Mouse (Mus musculus) kidney, embryonic 15.5 days (tissue): Measurements from ENCODE around the gene Oas1d. TPM values are rescaled to one million over a fixed set of nuclear protein-coding genes. Genes with fewer than 3 reads are reported as not detected.
A peak's percentile ranks its signal among the peaks of the same experiment; 100 is the strongest.
"Not testable (repeated sequence)": the region's sequence is repeated elsewhere in the genome, so short reads cannot be mapped to it uniquely, and the experiment has no call there.

Experiments used
- ATAC-seq: fragments of 200-750 bp; cut with Nextera tagmentation; replicated peaks from 2 replicates; pipeline ENCODE4 v1.8.0; 2017; ENCODE audit warnings: moderate TSS enrichment; ENCODE audit not compliant: low FRiP score
- H3K27ac ChIP-seq: fragments of 300-500 bp; sonication (generic); 2 replicates; pipeline ENCODE4 v1.5.1; 2015; ENCODE audit warnings: mild to moderate bottlenecking, inconsistent platforms
- H3K27me3 ChIP-seq: fragments of 300-500 bp; sonication (generic); 2 replicates; pipeline ENCODE4 v1.6.1; 2015; ENCODE audit warnings: inconsistent platforms
- H3K36me3 ChIP-seq: fragments of 300-500 bp; sonication (generic); 2 replicates; pipeline ENCODE4 v1.6.1; 2015; ENCODE audit warnings: inconsistent platforms
- H3K4me1 ChIP-seq: fragments of 300-500 bp; sonication (generic); 2 replicates; pipeline ENCODE4 v1.6.1; 2015; ENCODE audit warnings: inconsistent platforms
- H3K4me2 ChIP-seq: fragments of 300-500 bp; sonication (generic); 2 replicates; pipeline ENCODE4 v1.6.1; 2015; ENCODE audit warnings: moderate library complexity, mild to moderate bottlenecking, inconsistent platforms
- H3K4me3 ChIP-seq: fragments of 300-500 bp; sonication (generic); replicated peaks from 2 replicates; pipeline ENCODE4 v1.5.1; 2015; ENCODE audit warnings: mild to moderate bottlenecking, inconsistent platforms
- H3K9ac ChIP-seq: fragments of 300-500 bp; sonication (generic); 2 replicates; pipeline ENCODE4 v1.6.1; 2015; ENCODE audit warnings: mild to moderate bottlenecking, inconsistent platforms
- H3K9me3 ChIP-seq: fragments of 300-500 bp; sonication (generic); replicated peaks from 2 replicates; pipeline ENCODE4 v1.6.1; 2016; ENCODE audit warnings: inconsistent platforms
- WGBS: fragments of 180-500 bp; shearing (Covaris S2); methylation state at CpG from one replicate; pipeline ENCODE4 v1.1.7; 2015; ENCODE audit warnings: mixed read lengths; 5-methylcytosine and 5-hydroxymethylcytosine counted together
- polyA plus RNA-seq: library from polyadenylated mRNA; unstranded; fragments of >200 nt; fragmentation: Nextera tagmentation; extraction: Ambion mirVana; gene quantifications from 2 replicates; pipeline ENCODE4 v1.2.1, GENCODE M21; 2015

The Oas1d gene
- polyA plus RNA-seq, 1 experiment from 2014 or later: not detected

DNA sequence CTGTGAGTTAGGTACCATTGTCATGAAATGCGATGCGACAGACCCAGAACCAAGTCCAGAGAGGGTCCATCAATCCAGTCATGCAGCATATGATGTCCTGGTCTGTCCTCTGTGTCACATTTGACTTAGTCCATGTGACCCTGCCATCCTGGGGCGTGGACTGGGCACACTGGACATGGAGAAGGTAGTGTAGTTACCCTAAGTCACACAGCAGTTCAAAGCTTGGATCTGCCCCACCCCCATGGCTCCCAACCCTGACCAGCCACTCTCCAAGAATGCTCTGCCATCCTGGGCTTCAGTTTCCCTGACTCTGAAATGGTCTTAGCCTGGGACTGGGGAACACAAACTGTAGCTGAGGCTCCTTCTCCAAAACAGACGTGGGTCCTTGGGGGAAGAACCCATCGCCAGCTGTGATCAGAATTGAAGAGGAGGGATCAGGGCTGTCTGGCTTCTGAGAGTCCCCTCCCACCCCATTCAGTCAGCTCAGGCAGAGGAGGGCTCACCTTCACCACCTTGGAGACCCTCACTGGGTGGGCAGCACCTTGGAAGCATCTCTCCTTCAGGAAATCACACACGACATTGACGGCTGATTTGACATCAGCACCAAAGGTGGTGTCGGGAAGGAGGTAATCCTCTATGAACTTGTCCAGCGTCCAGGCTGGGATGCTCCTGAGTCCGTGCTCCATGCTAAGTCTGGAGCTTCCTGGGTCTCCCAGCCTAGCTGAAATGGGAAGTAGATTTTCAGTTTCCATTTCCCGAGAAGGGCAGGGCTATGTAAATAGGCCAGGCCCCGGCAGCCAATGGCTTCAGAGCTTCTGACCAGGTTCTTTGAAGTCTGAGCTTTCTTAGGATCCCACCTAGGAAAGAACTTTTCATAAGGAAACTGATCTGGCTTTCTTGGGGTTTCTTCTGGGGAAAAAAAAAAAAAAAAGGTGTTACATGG, 7.3 kb upstream of the Oas1d start, which contains the start of gene Oas1a:
TSS of gene Oas1a (minus strand) at position 731 of the 943 bp plus-strand sequence.
- not testable (repeated sequence) for H3K4me1 ChIP-seq, H3K9ac ChIP-seq, H3K27ac ChIP-seq, H3K4me3 ChIP-seq, H3K36me3 ChIP-seq, ATAC-seq, H3K9me3 ChIP-seq, H3K27me3 ChIP-seq
- peak within 1 kb of the TSS; percentile 30 for H3K4me2 ChIP-seq
- WGBS: 34% methylated on average over 10 of the region's 12 CpGs

DNA sequence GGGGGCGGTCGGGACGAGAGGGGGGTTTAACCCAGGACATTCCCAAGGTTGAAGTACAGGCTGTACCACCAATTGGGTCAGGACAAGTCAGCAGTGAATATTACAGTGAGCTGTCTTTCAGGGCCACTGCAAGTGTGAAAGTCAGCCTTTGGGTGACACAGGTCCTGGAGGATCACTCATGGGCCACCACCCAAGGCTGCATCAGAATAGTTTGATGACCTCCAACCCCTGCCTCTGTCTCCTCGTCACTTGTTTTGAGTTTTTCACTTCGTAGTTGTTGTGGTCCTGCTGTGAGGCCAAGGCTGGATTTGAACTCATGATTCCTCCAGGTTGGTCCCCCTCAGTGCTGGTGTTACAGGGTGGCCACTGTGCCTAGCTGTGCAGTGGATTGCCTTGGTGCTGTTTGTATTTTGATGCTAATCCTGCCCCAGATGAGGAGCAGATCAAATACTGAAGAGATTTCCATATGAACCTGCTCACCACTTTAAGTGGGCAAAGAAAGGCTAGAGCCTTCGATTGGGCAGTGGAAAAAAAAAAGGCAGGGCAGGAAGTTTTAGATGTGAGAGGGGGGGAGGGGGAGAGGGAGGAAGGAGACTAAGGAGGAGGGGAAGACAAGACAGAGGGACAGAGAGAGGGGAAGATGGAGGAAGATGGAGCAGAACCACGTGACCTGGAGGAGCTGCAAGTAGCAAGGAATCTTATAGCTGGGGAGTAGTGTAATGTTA, 6.0 kb upstream of the Oas1d start:
- 52% methylated on average over 7 of the region's 7 CpGs for WGBS
- no peak overlapping the region for H3K4me3 ChIP-seq
- no peaks in the 10 kb centered on the region for H3K4me1 ChIP-seq
- H3K36me3 ChIP-seq: no peaks in the 10 kb centered on the region
- no peak overlapping the region for H3K4me2 ChIP-seq
- no peak for ATAC-seq
- H3K9me3 ChIP-seq: no peaks in the 10 kb centered on the region
- H3K9ac ChIP-seq: no peak overlapping the region
- H3K27me3 ChIP-seq: no peaks in the 10 kb centered on the region
- no peak overlapping the region for H3K27ac ChIP-seq

DNA sequence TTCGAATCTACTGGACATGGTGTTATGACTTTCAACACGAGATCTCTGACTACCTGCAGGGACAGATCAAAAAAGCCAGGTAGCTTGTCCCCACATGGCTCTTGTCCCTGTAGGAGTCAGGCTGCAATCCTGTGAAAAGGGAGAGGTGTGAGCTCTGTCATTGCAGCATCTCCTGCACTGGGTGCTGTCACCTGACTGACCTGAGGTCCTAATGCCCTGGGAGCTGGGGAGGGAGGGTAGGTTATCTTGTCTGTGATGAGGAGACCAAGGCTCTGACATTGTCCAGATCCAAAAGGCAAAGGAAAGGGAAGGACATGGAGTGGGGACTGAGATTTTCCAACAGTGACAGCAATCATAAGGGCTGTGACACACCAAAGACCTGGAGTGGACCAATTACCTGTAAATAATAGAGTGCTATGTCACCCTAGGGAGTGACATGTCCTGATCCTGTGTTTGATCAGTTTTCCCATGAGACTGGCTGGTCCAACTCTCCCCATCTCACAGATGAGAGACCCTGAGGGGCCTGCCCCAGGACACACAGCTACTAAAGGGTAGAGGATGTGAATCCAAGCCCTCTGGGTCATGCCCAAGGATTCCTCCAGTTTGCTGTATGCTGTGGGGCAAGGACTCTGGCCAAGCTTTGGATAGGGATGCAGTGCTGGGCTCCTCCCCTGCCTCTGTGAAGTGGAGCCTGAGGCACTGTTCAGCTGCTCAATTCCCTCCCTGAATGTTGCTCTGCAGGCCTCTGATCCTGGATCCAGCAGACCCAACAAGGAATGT, 5.0 kb downstream of the Oas1d start:
- H3K4me3 ChIP-seq, H3K27me3 ChIP-seq, H3K9me3 ChIP-seq, ATAC-seq, H3K27ac ChIP-seq, H3K4me2 ChIP-seq, H3K9ac ChIP-seq, H3K36me3 ChIP-seq, H3K4me1 ChIP-seq: not testable (repeated sequence)
- whole genome bisulfite sequencing: 66% methylated on average over 2 of the region's 2 CpGs

- H3K27ac ChIP-seq: no peak overlapping the region
- H3K27me3 ChIP-seq: no peaks in the 10 kb centered on the region
- no peak for ATAC-seq
- H3K4me2 ChIP-seq: no peak overlapping the region
- H3K36me3 ChIP-seq: no peaks in the 10 kb centered on the region
- no peak overlapping the region for H3K9ac ChIP-seq
- H3K9me3 ChIP-seq: no peaks in the 10 kb centered on the region
- 77% methylated on average over 3 of the region's 3 CpGs for WGBS
- no peak overlapping the region for H3K4me3 ChIP-seq
- H3K4me1 ChIP-seq: no peaks in the 10 kb centered on the region
Measured at GRCm38 (mm10) chr5:120920296-120920695, 6.0 kb downstream of the Oas1d start.

DNA sequence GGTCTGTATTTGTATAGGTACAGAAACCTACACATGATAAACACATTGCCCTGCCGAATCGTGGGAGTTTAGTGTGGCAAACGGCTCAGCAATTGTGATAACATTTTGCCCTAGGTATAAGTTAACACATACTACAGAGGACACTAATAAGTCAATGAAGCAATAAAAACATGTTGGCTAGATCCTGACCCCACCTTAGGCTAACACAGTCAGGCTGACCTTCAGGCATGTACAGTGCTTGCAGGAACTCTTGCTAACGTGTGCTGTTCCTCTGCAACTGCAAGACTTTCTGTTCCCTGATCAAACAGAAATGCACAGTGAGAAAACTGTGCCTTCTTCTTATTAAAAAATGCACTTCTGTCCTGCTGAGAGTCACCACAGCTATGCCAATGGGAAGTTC, 9.6 kb downstream of the Oas1d start:
- 57% methylated on average over 4 of the region's 4 CpGs for WGBS
- H3K4me1 ChIP-seq: no peaks in the 10 kb centered on the region
- H3K4me3 ChIP-seq: no peak overlapping the region
- H3K4me2 ChIP-seq: no peak overlapping the region
- H3K9me3 ChIP-seq: no peaks in the 10 kb centered on the region
- H3K27ac ChIP-seq: no peak overlapping the region
- no peaks in the 10 kb centered on the region for H3K36me3 ChIP-seq
- no peaks in the 10 kb centered on the region for H3K27me3 ChIP-seq
- no peak overlapping the region for H3K9ac ChIP-seq
- no peak for ATAC-seq

DNA sequence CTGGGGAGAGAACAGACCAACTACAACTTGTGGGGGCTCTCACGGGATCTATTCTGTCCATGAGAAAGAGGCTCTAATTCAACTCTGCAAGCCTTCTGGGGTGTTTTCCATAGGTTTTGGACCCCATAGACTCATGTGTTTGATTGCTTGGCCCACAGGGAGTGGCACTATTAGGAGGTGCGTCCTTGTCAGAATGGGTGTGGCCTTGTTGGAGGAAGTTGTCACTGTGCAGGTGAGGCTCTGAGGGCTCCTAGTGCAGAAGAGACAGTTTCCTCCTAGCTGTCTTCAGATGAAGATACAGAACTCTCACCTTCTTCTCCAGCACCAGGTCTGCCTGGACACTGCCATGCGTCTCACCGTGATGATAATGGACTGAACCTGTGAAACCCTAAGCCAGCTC, 10.2 kb downstream of the Oas1d start:
- not testable (repeated sequence) for H3K9ac ChIP-seq, H3K4me2 ChIP-seq, H3K27me3 ChIP-seq, H3K9me3 ChIP-seq, H3K4me3 ChIP-seq, H3K27ac ChIP-seq, ATAC-seq, H3K4me1 ChIP-seq, H3K36me3 ChIP-seq
- WGBS: 79% methylated on average over 4 of the region's 4 CpGs

- H3K9ac ChIP-seq, H3K4me1 ChIP-seq, H3K4me3 ChIP-seq, ATAC-seq, H3K27ac ChIP-seq, H3K9me3 ChIP-seq, H3K4me2 ChIP-seq, H3K36me3 ChIP-seq, H3K27me3 ChIP-seq: not testable (repeated sequence)
- WGBS: 63% methylated on average over 2 of the region's 2 CpGs
Measured at GRCm38 (mm10) chr5:120926311-120926710, 12.0 kb downstream of the Oas1d start.

- no peak overlapping the region for H3K27ac ChIP-seq
- ATAC-seq: no peak
- WGBS: 8% methylated on average over 1 of the region's 1 CpGs
- H3K9ac ChIP-seq: no peak overlapping the region
- no peak overlapping the region for H3K4me2 ChIP-seq
- no peaks in the 10 kb centered on the region for H3K27me3 ChIP-seq
- no peaks in the 10 kb centered on the region for H3K4me1 ChIP-seq
- H3K36me3 ChIP-seq: no peaks in the 10 kb centered on the region
- no peaks in the 10 kb centered on the region for H3K9me3 ChIP-seq
- no peak overlapping the region for H3K4me3 ChIP-seq
Measured at GRCm38 (mm10) chr5:120927036-120927435, 12.7 kb downstream of the Oas1d start.

GRCm38 (mm10) chr5:120933966-120934365, 19.6 kb downstream of the Oas1d start:
- Histone ChIP-seq H3K27me3 (no peaks in the 10 kb centered on the region), H3K36me3 (no peaks in the 10 kb centered on the region), H3K4me3 (no peak overlapping the region), H3K9me3 (no peaks in the 10 kb centered on the region), H3K4me2 (no peak overlapping the region), H3K27ac (no peak overlapping the region), H3K4me1 (no peaks in the 10 kb centered on the region), H3K9ac (no peak overlapping the region)
- no peak for ATAC-seq
- 17% methylated on average over 5 of the region's 5 CpGs for WGBS

- no peak overlapping the region for H3K27ac ChIP-seq
- H3K9ac ChIP-seq: no peak overlapping the region
- no peaks in the 10 kb centered on the region for H3K27me3 ChIP-seq
- no peaks in the 10 kb centered on the region for H3K36me3 ChIP-seq
- no peak for ATAC-seq
- WGBS: 66% methylated on average over 4 of the region's 4 CpGs
- H3K4me2 ChIP-seq: no peak overlapping the region
- H3K4me3 ChIP-seq: no peak overlapping the region
- no peaks in the 10 kb centered on the region for H3K4me1 ChIP-seq
- H3K9me3 ChIP-seq: no peaks in the 10 kb centered on the region
Measured at GRCm38 (mm10) chr5:120937841-120938240, 23.5 kb downstream of the Oas1d start.

DNA sequence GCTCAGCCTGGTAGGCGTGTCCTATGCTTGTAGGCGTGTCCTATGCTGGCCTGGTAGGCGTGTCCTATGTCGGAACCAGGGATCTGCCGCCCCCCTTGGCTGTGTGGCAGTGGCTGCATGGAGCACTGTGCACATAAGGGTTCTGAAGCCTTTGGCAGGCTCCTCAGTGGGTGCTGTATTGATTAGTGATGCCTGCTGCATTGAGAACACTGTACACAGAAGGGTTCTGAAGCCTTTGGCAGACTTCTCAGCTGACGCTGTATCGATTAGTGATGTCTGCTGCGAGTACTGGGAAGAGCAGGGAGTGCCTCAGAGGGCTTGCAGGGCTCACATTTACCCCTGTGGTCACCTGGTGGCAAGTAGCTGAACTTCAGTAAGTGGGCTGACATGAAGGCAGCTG, 24.2 kb downstream of the Oas1d start:
- H3K36me3 ChIP-seq: no peaks in the 10 kb centered on the region

DNA sequence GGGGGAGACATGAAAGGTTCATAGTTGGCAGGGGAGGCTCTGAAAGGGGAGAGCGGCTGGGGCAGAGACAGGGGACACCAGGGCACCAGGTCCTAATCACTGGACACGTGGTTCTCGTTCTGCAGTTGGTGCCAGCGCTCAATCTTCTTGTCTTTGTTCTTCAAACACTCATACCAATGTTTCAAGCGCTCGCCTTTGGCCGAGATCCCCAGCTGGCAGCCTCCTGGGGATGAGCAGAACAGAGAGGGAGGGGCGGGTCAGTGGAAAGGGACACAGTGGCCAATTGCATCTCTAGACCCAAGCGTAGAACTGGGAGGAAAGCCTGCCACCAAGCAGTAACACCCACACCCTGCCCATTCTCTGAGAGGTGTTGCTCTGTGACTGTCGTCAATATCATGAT, 27.7 kb downstream of the Oas1d start:
- Histone ChIP-seq H3K9ac (no peak overlapping the region), H3K9me3 (no peaks in the 10 kb centered on the region), H3K27ac (no peak overlapping the region), H3K36me3 (no peaks in the 10 kb centered on the region), H3K4me3 (no peak overlapping the region), H3K27me3 (no peaks in the 10 kb centered on the region), H3K4me1 (no peaks in the 10 kb centered on the region; the same call in 1 of the 2 replicates), H3K4me2 (no peak overlapping the region)
- 66% methylated on average over 10 of the region's 10 CpGs for WGBS
- ATAC-seq: no peak

More for the DNA sequence above, 24.2 kb downstream of the Oas1d start:
- no peak overlapping the region for H3K27ac ChIP-seq
- H3K4me1 ChIP-seq: no peaks in the 10 kb centered on the region
- H3K9me3 ChIP-seq: no peaks in the 10 kb centered on the region
- WGBS: 49% methylated on average over 8 of the region's 8 CpGs
- ATAC-seq: no peak
- H3K4me3 ChIP-seq: no peak overlapping the region
- no peak overlapping the region for H3K4me2 ChIP-seq
- H3K9ac ChIP-seq: no peak overlapping the region
- no peaks in the 10 kb centered on the region for H3K27me3 ChIP-seq
